Mouse (Mus musculus) stomach, postnatal 0 days (tissue): ENCODE results near the gene Snx20. TPM values are rescaled to one million over a fixed set of nuclear protein-coding genes. Genes with fewer than 3 reads are reported as not detected.

Source experiments
- ATAC-seq: fragments of 200-750 bp; cut with Nextera tagmentation; 2 replicates; pipeline ENCODE4 v1.8.0; 2017; ENCODE audit not compliant: low FRiP score, low TSS enrichment
- DNase-seq: peaks from one replicate; pipeline ENCODE4 v3.0.0-alpha.2; 2016; ENCODE audit warnings: low spot score
- H3K27ac ChIP-seq: fragments of 300-500 bp; sonication (generic); replicated peaks from 2 replicates; pipeline ENCODE4 v1.5.1; 2014; ENCODE audit warnings: mild to moderate bottlenecking, control low read depth
- H3K27me3 ChIP-seq: fragments of 300-500 bp; sonication (generic); 2 replicates; pipeline ENCODE4 v1.6.1; 2014; ENCODE audit warnings: low read length; ENCODE audit not compliant: control insufficient read depth, insufficient read depth
- H3K36me3 ChIP-seq: fragments of 300-500 bp; sonication (generic); 2 replicates; pipeline ENCODE4 v1.6.1; 2014; ENCODE audit warnings: low read length, mixed read lengths; ENCODE audit not compliant: control insufficient read depth, insufficient read depth
- H3K4me1 ChIP-seq: fragments of 300-500 bp; sonication (generic); replicated peaks from 2 replicates; pipeline ENCODE4 v1.6.1; 2014; ENCODE audit warnings: antibody characterized with exemption; ENCODE audit not compliant: control insufficient read depth, insufficient read depth
- H3K4me2 ChIP-seq: fragments of 300-500 bp; sonication (generic); replicated peaks from 2 replicates; pipeline ENCODE4 v1.6.1; 2014; ENCODE audit warnings: low read depth, mild to moderate bottlenecking, control low read depth, moderate library complexity
- H3K4me3 ChIP-seq: fragments of 300-500 bp; sonication (generic); 2 replicates; pipeline ENCODE4 v1.5.1; 2014; ENCODE audit warnings: low read depth, low read length, control low read depth
- H3K9ac ChIP-seq: fragments of 300-500 bp; sonication (generic); 2 replicates; pipeline ENCODE4 v1.6.1; 2014; ENCODE audit warnings: mild to moderate bottlenecking, low read length, control low read depth, mixed read lengths
- H3K9me3 ChIP-seq: fragments of 300-500 bp; sonication (generic); 2 replicates; pipeline ENCODE4 v1.6.1; 2016; ENCODE audit warnings: low read length; ENCODE audit not compliant: control insufficient read depth
- CTCF ChIP-seq: IDR thresholded peaks from 2 replicates; pipeline ENCODE4 v1.5.1; 2016; ENCODE audit warnings: antibody characterized with exemption, low read depth, mild to moderate bottlenecking, moderate library complexity
- EP300 ChIP-seq: optimal IDR thresholded peaks from 2 replicates; pipeline ENCODE3; 2016; ENCODE audit warnings: antibody characterized with exemption
- WGBS: fragments of 180-500 bp; shearing (Covaris S2); extraction: QIAGEN DNeasy Blood & Tissue Kit; methylation state at CpG from one replicate; pipeline ENCODE4 v1.1.7; 2014; 5-methylcytosine and 5-hydroxymethylcytosine counted together
- polyA plus RNA-seq: library from polyadenylated mRNA; unstranded; fragments of >200 nt; fragmentation: Nextera tagmentation; extraction: Ambion mirVana; gene quantifications from 2 replicates; pipeline ENCODE4 v1.2.1, GENCODE M21; 2015

Gene Snx20
- polyA plus RNA-seq, 1 experiment from 2014 or later = 2.1 TPM

DNA sequence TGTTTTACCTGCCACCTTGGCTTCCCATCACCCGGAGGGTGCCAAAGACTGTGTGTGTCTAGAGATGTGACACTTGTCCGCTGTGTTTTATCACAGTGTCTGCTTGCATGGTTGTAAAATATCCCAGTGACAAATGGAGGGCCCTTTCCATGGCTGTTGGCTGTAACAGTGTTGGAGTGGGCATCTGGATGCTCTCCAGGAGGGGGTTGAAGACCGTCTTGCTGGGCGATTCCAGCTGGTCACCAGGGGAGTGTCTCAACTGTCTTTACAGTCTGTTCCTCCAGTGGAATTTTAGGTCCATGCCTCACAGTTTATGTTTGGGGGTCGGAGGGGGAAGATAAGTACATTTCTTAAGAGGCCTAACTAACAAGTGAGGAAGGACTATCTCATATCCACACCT is 15.0 kb downstream of the Snx20 start:
- no peak for TF ChIP-seq CTCF
- TF ChIP-seq EP300 = no peak
- no peaks in the 10 kb centered on the region for H3K4me1 ChIP-seq
- no peak overlapping the region for H3K9ac ChIP-seq
- DNase-seq (no peak), ATAC-seq (no peak)
- no peak overlapping the region for H3K4me2 ChIP-seq
- no peak overlapping the region for H3K4me3 ChIP-seq
- H3K36me3 ChIP-seq = no peaks in the 10 kb centered on the region
- no peaks in the 10 kb centered on the region for H3K9me3 ChIP-seq
- H3K27ac ChIP-seq = no peak overlapping the region
- WGBS = 49% methylated on average over 5 of the region's 5 CpGs
- H3K27me3 ChIP-seq = no peaks in the 10 kb centered on the region

DNA sequence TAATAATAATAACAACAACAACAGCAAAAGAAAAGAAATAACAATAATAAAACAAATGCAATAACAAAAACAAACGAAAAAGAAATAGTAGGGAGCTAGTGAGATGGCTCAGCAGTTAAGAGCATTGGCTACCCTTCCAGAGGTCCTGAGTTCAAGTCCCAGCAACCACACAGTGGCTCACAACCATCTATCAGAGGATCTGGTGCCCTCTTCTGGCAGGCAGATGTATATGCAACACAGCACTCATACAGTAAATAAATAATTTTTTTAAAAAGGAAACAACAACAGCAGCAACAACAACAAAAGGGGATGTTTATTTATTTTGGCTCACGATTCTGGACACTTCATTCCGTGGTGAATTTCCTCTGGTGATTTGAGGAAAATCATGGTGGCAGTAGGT is 16.4 kb downstream of the Snx20 start:
- WGBS = 76% methylated on average over 3 of the region's 3 CpGs
- ATAC-seq (no peak), DNase-seq (no peak)
- no peaks in the 10 kb centered on the region for H3K9me3 ChIP-seq
- H3K27ac ChIP-seq = no peak overlapping the region
- TF ChIP-seq EP300 (no peak), CTCF (peak; percentile 69)
- no peaks in the 10 kb centered on the region for H3K4me1 ChIP-seq
- H3K27me3 ChIP-seq = no peaks in the 10 kb centered on the region
- no peak overlapping the region for H3K9ac ChIP-seq
- no peak overlapping the region for H3K4me2 ChIP-seq
- H3K4me3 ChIP-seq = no peak overlapping the region
- H3K36me3 ChIP-seq = no peaks in the 10 kb centered on the region

DNA sequence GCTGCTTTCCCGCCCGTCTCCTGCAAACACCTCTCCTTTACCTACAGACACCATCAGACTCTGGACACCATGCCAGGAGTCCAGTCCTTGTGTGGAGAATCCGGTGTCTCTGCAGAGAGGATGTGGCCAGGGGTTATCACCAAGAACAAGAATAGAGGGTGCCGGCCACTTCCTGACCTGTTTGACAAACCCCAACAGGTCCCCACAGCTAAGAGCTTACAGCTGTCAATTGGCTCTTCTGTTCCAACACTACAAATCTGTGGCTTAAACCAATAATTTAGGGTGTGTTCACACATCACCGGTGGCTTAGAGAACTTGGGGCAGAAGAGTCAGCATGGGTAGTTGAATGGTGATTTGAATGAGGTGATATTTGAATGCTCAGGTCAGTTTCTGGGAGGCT is 17.3 kb downstream of the Snx20 start:
- WGBS = 44% methylated on average over 5 of the region's 5 CpGs

DNA sequence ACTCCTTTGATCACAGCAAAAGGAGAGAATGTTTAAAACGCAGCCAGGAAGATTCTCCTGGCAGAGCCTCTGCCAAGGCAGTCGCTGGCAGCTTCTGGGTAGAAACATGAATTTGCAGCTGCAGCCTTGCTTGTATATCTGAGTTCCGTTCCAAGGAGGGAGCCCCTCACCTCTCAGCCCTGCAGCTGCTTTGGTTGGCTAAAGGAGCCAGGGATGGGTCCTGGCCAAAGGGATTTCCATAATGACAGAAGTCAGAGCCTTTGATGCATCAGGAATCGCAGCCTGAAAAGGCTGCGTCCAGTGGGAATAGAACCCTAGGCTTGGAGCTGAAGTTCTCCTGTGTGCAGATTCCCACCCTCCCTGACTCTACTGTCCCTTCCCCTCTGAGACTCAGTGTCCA is 20.9 kb downstream of the Snx20 start:
- Histone ChIP-seq H3K36me3 (no peaks in the 10 kb centered on the region), H3K27me3 (no peaks in the 10 kb centered on the region), H3K4me1 (no peaks in the 10 kb centered on the region), H3K27ac (no peak overlapping the region), H3K9me3 (no peaks in the 10 kb centered on the region), H3K4me3 (no peak overlapping the region), H3K9ac (no peak overlapping the region), H3K4me2 (no peak overlapping the region)
- no peak for DNase-seq
- TF ChIP-seq EP300 (no peak), CTCF (no peak)
- WGBS = 42% methylated on average over 5 of the region's 5 CpGs
- no peak for ATAC-seq

More for the DNA sequence above, 17.3 kb downstream of the Snx20 start:
- Histone ChIP-seq H3K4me1 (no peaks in the 10 kb centered on the region), H3K4me2 (no peak overlapping the region), H3K27ac (no peak overlapping the region), H3K4me3 (no peak overlapping the region), H3K9me3 (no peaks in the 10 kb centered on the region), H3K9ac (no peak overlapping the region), H3K36me3 (no peaks in the 10 kb centered on the region), H3K27me3 (no peaks in the 10 kb centered on the region)
- DNase-seq (no peak), ATAC-seq (no peak)
- TF ChIP-seq EP300 = no peak
- TF ChIP-seq CTCF = no peak

DNA sequence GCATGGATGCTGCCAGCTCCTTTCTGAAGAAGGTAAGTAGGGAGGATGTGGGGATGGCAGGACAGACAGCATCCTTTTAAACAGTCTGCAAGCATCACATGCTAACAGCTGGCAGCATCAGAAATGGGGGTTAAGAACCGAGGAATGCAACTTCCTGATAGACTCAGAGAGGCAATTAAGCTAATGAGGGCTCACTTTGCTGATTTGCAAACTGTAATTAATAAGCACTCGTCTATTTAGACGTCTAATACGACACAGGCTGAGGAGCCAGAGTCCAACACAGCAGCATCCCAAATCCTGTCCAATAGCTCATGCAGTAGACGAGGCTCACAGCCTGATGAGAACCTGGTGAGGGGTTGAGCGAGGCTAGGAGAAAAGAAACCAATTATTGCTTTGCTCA is 25.7 kb downstream of the Snx20 start:
- DNase-seq (no peak), ATAC-seq (no peak)
- Histone ChIP-seq H3K9me3 (no peaks in the 10 kb centered on the region), H3K4me3 (no peak overlapping the region), H3K27ac (no peak overlapping the region), H3K9ac (no peak overlapping the region), H3K36me3 (no peaks in the 10 kb centered on the region), H3K4me1 (no peaks in the 10 kb centered on the region), H3K4me2 (no peak overlapping the region), H3K27me3 (no peaks in the 10 kb centered on the region)
- TF ChIP-seq CTCF = no peak
- no peak for TF ChIP-seq EP300
- WGBS = 78% methylated on average over 6 of the region's 6 CpGs

DNA sequence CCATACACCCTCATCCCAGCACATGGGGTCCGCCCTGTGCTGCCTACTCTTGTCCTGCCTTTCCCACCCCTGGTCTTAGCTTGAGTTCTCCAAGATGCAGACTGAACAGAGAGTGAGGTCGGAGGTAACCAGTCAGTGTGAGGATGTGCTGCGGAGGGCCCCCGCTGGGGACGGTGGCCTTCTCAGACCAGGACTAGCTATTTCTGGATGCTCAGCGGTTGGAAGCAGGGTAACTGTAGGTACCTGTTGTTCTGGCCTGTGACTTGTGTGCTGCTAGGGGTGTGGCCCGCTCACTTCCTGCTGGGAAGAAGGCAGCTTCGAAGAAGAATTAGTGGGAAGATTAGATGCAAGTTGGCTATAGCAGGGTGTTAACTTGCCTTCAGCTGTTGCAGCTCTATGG is 26.9 kb downstream of the Snx20 start:
- Histone ChIP-seq H3K4me1 (no peaks in the 10 kb centered on the region), H3K27ac (no peak overlapping the region), H3K27me3 (no peaks in the 10 kb centered on the region), H3K4me2 (no peak overlapping the region), H3K9ac (no peak overlapping the region), H3K36me3 (no peaks in the 10 kb centered on the region), H3K9me3 (no peaks in the 10 kb centered on the region), H3K4me3 (no peak overlapping the region)
- ATAC-seq = no peak
- no peak for DNase-seq
- 81% methylated on average over 8 of the region's 8 CpGs for WGBS
- TF ChIP-seq EP300 (no peak), CTCF (no peak)
